Mouse (Mus musculus): ENCODE measurements around the gene Prdm11. TPM values are rescaled to one million over a fixed set of nuclear protein-coding genes. Genes with fewer than 3 reads are reported as not detected.

Prdm11 gene
- total RNA-seq, 2 experiments from 2014 or later: 26.7 to 29.3 TPM

- intact Hi-C loops (cut with DNase I): no loop called here
- no peak for DNase-seq (ENCODE audit: low spot score in 2 of 2)
Measured at GRCm38 (mm10) chr2:92945824-92946598, 100.0 kb downstream of the Prdm11 start.

GRCm38 (mm10) chr2:92945125-92945746 lies 100.7 kb downstream of the Prdm11 start:
- intact Hi-C loops (cut with DNase I): no loop called here

GRCm38 (mm10) chr2:92944356-92944755 lies 101.6 kb downstream of the Prdm11 start:
- no peak for DNase-seq (ENCODE audit: low spot score in 2 of 2)
- intact Hi-C loops (cut with DNase I): no loop called here

More at GRCm38 (mm10) chr2:92945125-92945746, 100.7 kb downstream of the Prdm11 start:
- DNase-seq (ENCODE audit: low spot score in 2 of 2): no peak

GRCm38 (mm10) chr2:92943406-92943805 lies 102.6 kb downstream of the Prdm11 start:
- no peak for DNase-seq (ENCODE audit: low spot score in 2 of 2)
- intact Hi-C loops (cut with DNase I): no loop called here

- intact Hi-C loops (cut with DNase I): no loop called here
- DNase-seq (ENCODE audit: low spot score in 2 of 2): no peak
Measured at GRCm38 (mm10) chr2:92941463-92941862, 104.5 kb downstream of the Prdm11 start.

- intact Hi-C loops (cut with DNase I): no loop called here
- DNase-seq (ENCODE audit: low spot score in 2 of 2): no peak
Measured at GRCm38 (mm10) chr2:92940963-92941362, 105.0 kb downstream of the Prdm11 start.

GRCm38 (mm10) chr2:92938827-92939226 lies 107.1 kb downstream of the Prdm11 start:
- no peak for DNase-seq (ENCODE audit: low spot score in 2 of 2)
- intact Hi-C loops (cut with DNase I): no loop called here

- intact Hi-C loops (cut with DNase I): no loop called here
- DNase-seq (ENCODE audit: low spot score in 2 of 2): no peak
Measured at GRCm38 (mm10) chr2:92938063-92938462, 107.9 kb downstream of the Prdm11 start.

GRCm38 (mm10) chr2:92935483-92935882 lies 110.5 kb downstream of the Prdm11 start:
- DNase-seq (ENCODE audit: low spot score in 2 of 2): no peak
- intact Hi-C loops (cut with DNase I): no loop called here

- DNase-seq (ENCODE audit: low spot score in 2 of 2): peak; percentile 78 to 89
- intact Hi-C loops (cut with DNase I): no loop called here
Measured at GRCm38 (mm10) chr2:92934312-92934982, 111.5 kb downstream of the Prdm11 start.

GRCm38 (mm10) chr2:92933379-92933778 lies 112.6 kb downstream of the Prdm11 start:
- no peak for DNase-seq (ENCODE audit: low spot score in 2 of 2)
- intact Hi-C loops (cut with DNase I): no loop called here

- intact Hi-C loops (cut with DNase I): no loop called here
- no peak for DNase-seq (ENCODE audit: low spot score in 2 of 2)
Measured at GRCm38 (mm10) chr2:92931061-92931460, 114.9 kb downstream of the Prdm11 start.

GRCm38 (mm10) chr2:92929696-92930095 lies 116.3 kb downstream of the Prdm11 start:
- intact Hi-C loops (cut with DNase I): no loop called here
- DNase-seq (ENCODE audit: low spot score in 2 of 2): no peak

- intact Hi-C loops (cut with DNase I): no loop called here
- no peak for DNase-seq (ENCODE audit: low spot score in 2 of 2)
Measured at GRCm38 (mm10) chr2:92924677-92925259, 121.2 kb downstream of the Prdm11 start.

GRCm38 (mm10) chr2:92920709-92921108 lies 125.3 kb downstream of the Prdm11 start:
- intact Hi-C loops (cut with DNase I): no loop called here
- DNase-seq (ENCODE audit: low spot score in 2 of 2): peak; percentile 59 to 85

- intact Hi-C loops (cut with DNase I): no loop called here
- DNase-seq (ENCODE audit: low spot score in 2 of 2): no peak
Measured at GRCm38 (mm10) chr2:92917405-92918142, 128.4 kb downstream of the Prdm11 start.

- intact Hi-C loops (cut with DNase I): loop anchor here (2.0 kb wide), 1 partner anchor 39 kb away; no protein-coding TSS in a partner anchor
Measured at GRCm38 (mm10) chr2:92915659-92916631, 130.0 kb downstream of the Prdm11 start.

More at GRCm38 (mm10) chr2:92915659-92916631, 130.0 kb downstream of the Prdm11 start:
- DNase-seq (ENCODE audit: low spot score in 2 of 2): no peak
